Mouse (Mus musculus) forebrain, embryonic 11.5 days (tissue): Measurements from ENCODE around the gene Htr5a. TPM values are rescaled to one million over a fixed set of nuclear protein-coding genes. Genes with fewer than 3 reads are reported as not detected.

Experiments used
- ATAC-seq: fragments of 200-750 bp; cut with Nextera tagmentation; replicated peaks from 2 replicates; pipeline ENCODE4 v1.8.0; 2017; ENCODE audit warnings: moderate TSS enrichment; ENCODE audit not compliant: low FRiP score
- DNase-seq: peaks from one replicate; pipeline ENCODE4 v3.0.0-alpha.2; 2017; ENCODE audit warnings: low spot score
- H3K27ac ChIP-seq: fragments of 300-500 bp; sonication (generic); 2 replicates; pipeline ENCODE4 v1.5.1; 2014; ENCODE audit warnings: low read depth, low read length
- H3K27me3 ChIP-seq: fragments of 300-500 bp; sonication (generic); 2 replicates; pipeline ENCODE4 v1.6.1; 2014; ENCODE audit warnings: mild to moderate bottlenecking, low read length, mixed read lengths; ENCODE audit not compliant: control insufficient read depth, insufficient read depth
- H3K36me3 ChIP-seq: fragments of 300-500 bp; sonication (generic); 2 replicates; pipeline ENCODE4 v1.6.1; 2014; ENCODE audit warnings: mild to moderate bottlenecking, low read length, moderate library complexity, mixed read lengths; ENCODE audit not compliant: control insufficient read depth, insufficient read depth
- H3K4me1 ChIP-seq: fragments of 300-500 bp; sonication (generic); replicated peaks from 2 replicates; pipeline ENCODE4 v1.6.1; 2014; ENCODE audit warnings: low read length, mixed read lengths; ENCODE audit not compliant: control insufficient read depth, insufficient read depth
- H3K4me2 ChIP-seq: fragments of 300-500 bp; sonication (generic); 2 replicates; pipeline ENCODE4 v1.6.1; 2014; ENCODE audit warnings: low read depth, mild to moderate bottlenecking, low read length, moderate library complexity, mixed read lengths; ENCODE audit not compliant: severe bottlenecking
- H3K4me3 ChIP-seq: fragments of 300-500 bp; sonication (generic); 2 replicates; pipeline ENCODE4 v1.5.1; 2014; ENCODE audit warnings: low read depth, low read length
- H3K9ac ChIP-seq: fragments of 300-500 bp; sonication (generic); 2 replicates; pipeline ENCODE4 v1.6.1; 2014; ENCODE audit warnings: low read length
- H3K9me3 ChIP-seq: fragments of 300-500 bp; sonication (generic); 2 replicates; pipeline ENCODE4 v1.6.1; 2016; ENCODE audit warnings: low read length, mixed read lengths; ENCODE audit not compliant: control insufficient read depth
- WGBS: fragments of 180-500 bp; shearing (Covaris S2); extraction: QIAGEN DNeasy Blood & Tissue Kit; methylation state at CpG from one replicate; pipeline ENCODE4 v1.1.7; 2014; 5-methylcytosine and 5-hydroxymethylcytosine counted together
- polyA plus RNA-seq: library from polyadenylated mRNA; unstranded; fragments of >200 nt; fragmentation: Nextera tagmentation; extraction: Ambion mirVana; gene quantifications from 2 replicates; pipeline ENCODE4 v1.2.1, GENCODE M21; 2014

The Htr5a gene
- polyA plus RNA-seq, 1 experiment from 2014 or later = not detected

DNA sequence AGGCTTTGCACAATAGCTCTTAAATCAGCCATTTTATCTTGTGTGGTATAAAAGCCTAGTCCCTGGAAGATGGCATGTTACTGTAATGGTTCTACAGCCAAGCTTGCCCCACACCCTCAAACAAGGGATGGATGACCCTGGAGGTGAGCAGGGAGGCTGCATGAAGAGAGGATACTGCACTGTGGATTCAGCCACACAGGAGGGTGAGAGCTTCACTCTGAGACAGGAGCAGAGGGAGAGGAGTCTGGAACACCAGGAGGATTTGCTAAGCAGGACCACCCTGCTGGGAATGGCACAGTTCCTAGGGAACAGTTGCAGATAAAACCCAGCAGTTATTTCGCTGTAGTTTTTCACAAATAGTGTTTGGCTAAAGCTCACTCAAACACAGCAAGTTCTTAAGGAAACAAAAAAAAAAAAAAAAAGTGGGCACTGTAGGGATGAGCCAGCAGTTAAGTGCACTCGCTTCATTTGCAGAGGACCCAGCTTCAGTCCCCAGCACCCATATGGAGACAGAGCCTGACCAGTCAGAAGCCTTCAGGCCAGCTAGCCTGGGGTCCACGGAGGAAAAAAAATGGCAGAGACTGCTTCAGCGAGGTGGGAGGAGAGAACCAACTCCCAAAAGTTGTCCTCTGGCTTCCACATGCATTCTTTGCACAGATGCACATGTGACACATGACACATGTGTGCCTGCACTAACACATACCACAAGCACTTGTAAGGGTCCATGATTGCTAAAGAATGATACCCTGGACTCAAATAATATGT is 33.6 kb downstream of the Htr5a start:
- 63% methylated on average over 4 of the region's 4 CpGs for WGBS

DNA sequence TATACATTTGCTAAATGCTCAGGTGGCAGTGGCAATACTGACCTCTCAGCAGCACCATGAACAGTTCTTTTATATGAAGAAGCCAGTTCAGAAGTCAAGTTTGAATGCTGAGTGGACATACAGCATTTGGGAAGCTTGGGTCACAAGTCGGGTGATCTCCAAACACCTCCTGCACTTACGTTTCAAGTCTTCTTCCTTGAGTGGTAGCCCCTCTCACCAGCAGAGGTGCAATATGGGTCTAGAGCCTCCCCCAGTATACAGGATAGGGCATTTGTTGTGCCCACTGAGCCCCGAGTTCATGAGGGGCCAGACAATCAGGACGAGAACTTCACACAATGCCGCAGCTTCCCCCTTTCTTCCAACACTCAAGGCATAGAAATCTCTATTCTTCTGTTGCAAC is 36.4 kb downstream of the Htr5a start:
- DNase-seq (no peak), ATAC-seq (no peak)
- H3K27ac ChIP-seq = no peak overlapping the region
- H3K9me3 ChIP-seq = no peaks in the 10 kb centered on the region
- no peaks in the 10 kb centered on the region for H3K27me3 ChIP-seq
- no peak overlapping the region for H3K9ac ChIP-seq
- H3K4me2 ChIP-seq = no peak overlapping the region
- no peaks in the 10 kb centered on the region for H3K36me3 ChIP-seq
- no peak overlapping the region for H3K4me3 ChIP-seq
- WGBS = 85% methylated on average over 5 of the region's 5 CpGs
- H3K4me1 ChIP-seq = no peaks in the 10 kb centered on the region

More for the DNA sequence above, 33.6 kb downstream of the Htr5a start:
- ATAC-seq = no peak
- Histone ChIP-seq H3K4me3 (no peak overlapping the region), H3K27ac (no peak overlapping the region), H3K4me1 (no peaks in the 10 kb centered on the region), H3K4me2 (no peak overlapping the region), H3K9me3 (no peaks in the 10 kb centered on the region), H3K36me3 (no peaks in the 10 kb centered on the region), H3K9ac (no peak overlapping the region), H3K27me3 (no peaks in the 10 kb centered on the region)
- DNase-seq = peak; percentile 9

DNA sequence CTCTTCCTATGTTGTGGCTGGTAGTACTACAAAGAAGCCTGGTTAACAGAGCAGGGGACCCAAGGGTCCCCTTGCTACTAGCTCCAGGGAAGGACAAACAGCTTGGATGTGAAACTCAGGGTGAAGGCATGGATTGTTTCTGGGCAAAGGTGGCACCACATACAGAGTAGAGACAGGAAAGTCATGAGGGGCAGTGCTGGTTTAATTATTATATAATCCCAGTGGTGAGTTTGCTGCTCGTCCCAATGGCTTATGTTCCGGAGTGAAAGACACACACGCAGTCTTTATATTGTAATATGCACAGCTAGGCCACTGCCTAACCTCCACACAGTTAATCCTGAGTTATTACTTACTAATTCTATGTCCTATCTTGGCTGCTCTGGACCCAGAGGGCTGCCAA is 37.8 kb downstream of the Htr5a start:
- H3K4me2 ChIP-seq = no peak overlapping the region

DNA sequence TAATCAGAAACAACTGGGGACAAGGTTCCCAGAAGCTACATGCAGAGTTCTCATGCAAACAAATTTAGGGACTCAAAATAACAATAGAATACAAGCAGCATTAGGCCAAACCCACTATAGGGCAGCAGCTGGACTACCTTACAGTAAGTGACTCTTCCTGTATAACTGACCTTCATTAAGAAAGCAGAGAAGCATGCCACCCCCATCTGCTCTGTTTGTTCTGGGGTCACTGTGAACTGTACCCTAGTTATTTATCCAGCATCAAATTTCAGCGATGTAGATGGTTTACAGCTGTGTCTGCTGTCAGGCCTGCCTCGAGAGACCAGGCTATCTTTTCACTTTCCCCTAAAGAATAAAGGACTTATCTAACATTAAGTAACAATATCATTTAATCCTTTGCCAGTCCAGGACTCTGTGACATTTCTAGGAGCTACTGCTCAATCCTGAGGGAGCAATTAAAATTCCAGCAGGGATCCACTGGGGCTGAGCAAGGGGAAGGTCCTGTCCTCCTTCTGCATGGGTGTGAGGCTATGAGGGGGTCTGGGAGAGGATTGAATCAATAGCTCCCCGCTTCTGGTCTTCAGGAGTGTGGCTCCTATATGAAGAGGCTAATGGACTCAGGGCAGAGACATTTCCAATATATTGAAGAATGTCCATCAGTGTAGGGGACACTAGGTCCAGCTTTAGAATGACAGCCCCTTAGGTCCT is 38.5 kb downstream of the Htr5a start:
- Histone ChIP-seq H3K27me3 (no peaks in the 10 kb centered on the region), H3K4me2 (no peak overlapping the region), H3K4me1 (no peaks in the 10 kb centered on the region), H3K9me3 (no peaks in the 10 kb centered on the region), H3K27ac (no peak overlapping the region), H3K4me3 (no peak overlapping the region), H3K9ac (no peak overlapping the region), H3K36me3 (no peaks in the 10 kb centered on the region)
- ATAC-seq = no peak
- no peak for DNase-seq
- WGBS = 64% methylated on average over 3 of the region's 3 CpGs

More for the DNA sequence above, 37.8 kb downstream of the Htr5a start:
- ATAC-seq (no peak), DNase-seq (no peak)
- Histone ChIP-seq H3K9me3 (no peaks in the 10 kb centered on the region), H3K27ac (no peak overlapping the region), H3K9ac (no peak overlapping the region), H3K27me3 (no peaks in the 10 kb centered on the region), H3K4me3 (no peak overlapping the region), H3K36me3 (no peaks in the 10 kb centered on the region), H3K4me1 (no peaks in the 10 kb centered on the region)
- WGBS = 90% methylated on average over 3 of the region's 3 CpGs

DNA sequence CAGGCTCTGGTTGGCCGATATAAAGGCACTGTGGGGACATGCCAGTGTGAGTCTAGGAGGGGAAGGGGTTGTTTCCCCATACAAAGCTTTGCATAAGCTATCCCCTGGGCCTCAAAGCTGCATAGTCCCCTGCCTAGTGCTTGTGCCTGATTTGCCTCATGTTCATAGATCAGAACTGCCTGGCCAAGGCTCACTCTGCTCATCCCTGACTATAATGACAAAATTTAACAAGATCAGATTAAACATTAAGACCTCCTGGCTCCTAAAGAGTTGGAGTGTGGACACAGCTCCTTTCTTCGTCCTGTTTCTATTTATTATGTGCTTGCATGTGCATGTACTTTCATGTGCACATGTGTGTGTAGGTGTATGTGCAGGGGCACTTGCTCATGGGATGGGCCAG is 39.3 kb downstream of the Htr5a start:
- H3K27ac ChIP-seq = no peak overlapping the region
- H3K9ac ChIP-seq = no peak overlapping the region
- DNase-seq (no peak), ATAC-seq (no peak)
- H3K4me1 ChIP-seq = no peaks in the 10 kb centered on the region
- 81% methylated on average over 2 of the region's 2 CpGs for WGBS
- no peak overlapping the region for H3K4me2 ChIP-seq
- no peak overlapping the region for H3K4me3 ChIP-seq
- no peaks in the 10 kb centered on the region for H3K36me3 ChIP-seq
- no peaks in the 10 kb centered on the region for H3K9me3 ChIP-seq
- H3K27me3 ChIP-seq = no peaks in the 10 kb centered on the region

DNA sequence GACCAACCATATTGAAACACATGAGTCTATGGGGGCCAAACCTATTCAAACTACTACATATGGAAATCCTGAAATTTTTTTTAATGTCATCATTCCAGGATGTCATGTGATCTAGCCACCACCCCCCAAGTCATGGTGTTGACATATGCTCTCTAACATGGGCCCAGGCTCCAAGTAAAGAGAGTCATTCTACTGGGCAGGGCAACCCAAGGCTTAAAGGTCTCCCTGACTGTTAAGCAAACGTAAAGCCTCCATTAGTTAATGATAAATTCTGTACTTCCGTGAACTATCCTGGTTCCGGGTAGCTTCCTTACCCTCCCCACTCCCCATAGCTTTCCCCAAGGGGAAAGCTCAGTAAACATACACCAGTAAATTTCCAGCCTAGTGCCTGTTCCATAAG is 46.1 kb downstream of the Htr5a start:
- Histone ChIP-seq H3K4me1 (no peaks in the 10 kb centered on the region), H3K27me3 (no peaks in the 10 kb centered on the region; the same call in 1 of the 2 replicates), H3K4me3 (no peak overlapping the region), H3K9ac (no peak overlapping the region), H3K4me2 (no peak overlapping the region), H3K36me3 (no peaks in the 10 kb centered on the region), H3K27ac (no peak overlapping the region), H3K9me3 (no peaks in the 10 kb centered on the region)
- WGBS = 95% methylated on average over 3 of the region's 3 CpGs
- ATAC-seq = no peak
- no peak for DNase-seq

DNA sequence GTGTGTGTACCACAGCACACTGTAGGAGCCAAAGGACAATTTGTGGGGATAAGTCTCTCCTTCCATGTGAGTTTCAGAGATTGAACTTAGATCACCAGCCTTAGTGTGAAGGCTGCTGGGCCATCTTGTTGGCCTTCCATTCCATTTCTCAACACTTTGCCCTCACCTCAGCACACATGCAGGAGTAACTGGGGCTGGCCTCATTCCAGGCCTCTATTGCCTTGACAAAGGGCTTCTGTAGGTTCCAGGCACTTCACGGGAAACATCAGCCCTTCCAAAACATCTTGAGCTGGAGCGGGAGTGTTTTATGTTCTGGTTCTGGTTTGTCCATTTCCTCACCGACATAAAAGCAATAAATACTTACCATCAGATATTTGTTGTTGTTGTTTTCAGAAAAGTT is 54.0 kb downstream of the Htr5a start:
- Histone ChIP-seq H3K27ac (no peak overlapping the region), H3K9me3 (no peaks in the 10 kb centered on the region), H3K4me2 (no peak overlapping the region), H3K4me1 (no peaks in the 10 kb centered on the region), H3K27me3 (no peaks in the 10 kb centered on the region), H3K9ac (no peak overlapping the region), H3K36me3 (no peaks in the 10 kb centered on the region), H3K4me3 (no peak overlapping the region)
- DNase-seq (no peak), ATAC-seq (no peak)
- WGBS = 88% methylated on average over 3 of the region's 3 CpGs

DNA sequence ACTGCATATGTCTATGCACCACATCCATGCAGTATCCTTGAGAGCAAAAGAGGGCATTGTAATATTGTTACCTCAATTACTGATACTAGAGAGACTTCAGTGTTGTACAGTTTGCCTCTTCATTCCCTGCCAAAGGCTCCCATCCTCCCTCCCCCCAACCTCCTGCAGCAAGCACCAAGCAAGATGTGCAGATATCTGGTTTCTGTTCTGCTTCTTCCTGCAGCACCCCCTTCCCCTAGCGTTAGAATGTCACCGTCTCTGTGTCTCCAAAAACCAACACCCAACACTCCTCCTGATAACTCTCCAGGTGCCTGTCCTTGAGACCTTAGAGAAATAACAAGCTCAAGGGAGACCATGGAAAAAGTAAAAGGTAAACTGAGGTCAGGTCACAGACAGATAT is 57.8 kb downstream of the Htr5a start:
- H3K27me3 ChIP-seq = no peaks in the 10 kb centered on the region
- no peak overlapping the region for H3K9ac ChIP-seq
- no peaks in the 10 kb centered on the region for H3K4me1 ChIP-seq
- ATAC-seq = no peak
- H3K9me3 ChIP-seq = no peaks in the 10 kb centered on the region
- 81% methylated on average over 2 of the region's 2 CpGs for WGBS
- no peak overlapping the region for H3K4me2 ChIP-seq
- H3K4me3 ChIP-seq = no peak overlapping the region
- H3K27ac ChIP-seq = no peak overlapping the region
- H3K36me3 ChIP-seq = no peaks in the 10 kb centered on the region
- DNase-seq = peak; percentile 22

DNA sequence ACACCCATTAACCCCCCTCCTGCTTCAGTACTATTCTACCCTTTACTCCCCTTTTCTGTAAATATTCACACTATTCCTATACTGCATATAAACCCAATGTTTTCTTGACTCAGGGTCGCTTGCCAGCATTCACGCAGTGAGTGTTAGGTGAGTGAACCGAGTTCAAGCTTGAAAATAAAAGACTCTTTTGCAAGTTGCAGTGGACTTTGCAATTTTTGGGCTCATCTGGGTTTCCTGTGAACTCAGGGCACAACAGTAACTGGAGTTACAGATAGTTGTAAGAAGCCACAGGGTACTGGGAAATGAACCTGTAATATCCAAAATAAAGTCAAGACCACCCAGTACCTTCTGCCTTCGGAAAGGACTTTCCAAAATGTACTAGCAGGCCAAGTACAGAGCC is 58.2 kb downstream of the Htr5a start:
- no peak for ATAC-seq
- no peak overlapping the region for H3K27ac ChIP-seq
- H3K4me1 ChIP-seq = no peaks in the 10 kb centered on the region
- H3K27me3 ChIP-seq = no peaks in the 10 kb centered on the region
- peak; percentile 15 for DNase-seq
- no peak overlapping the region for H3K9ac ChIP-seq
- H3K4me2 ChIP-seq = no peak overlapping the region
- 86% methylated on average over 4 of the region's 4 CpGs for WGBS
- H3K9me3 ChIP-seq = no peaks in the 10 kb centered on the region
- no peak overlapping the region for H3K4me3 ChIP-seq
- H3K36me3 ChIP-seq = no peaks in the 10 kb centered on the region
